Mouse (Mus musculus) neural tube, embryonic 13.5 days (tissue): ENCODE measurements around the gene Fam193b. TPM values are rescaled to one million over a fixed set of nuclear protein-coding genes. Genes with fewer than 3 reads are reported as not detected.

ENCODE experiments used
- ATAC-seq: fragments of 200-750 bp; cut with Nextera tagmentation; 2 replicates; pipeline ENCODE4 v1.8.0; 2017; ENCODE audit warnings: low read depth, mild to moderate bottlenecking, moderate TSS enrichment, moderate library complexity
- H3K27ac ChIP-seq: fragments of 300-500 bp; sonication (generic); replicated peaks from 2 replicates; pipeline ENCODE4 v1.5.1; 2015; ENCODE audit warnings: moderate library complexity, mild to moderate bottlenecking, inconsistent platforms
- H3K27me3 ChIP-seq: fragments of 300-500 bp; sonication (generic); 2 replicates; pipeline ENCODE4 v1.6.1; 2015; ENCODE audit warnings: mild to moderate bottlenecking, inconsistent platforms
- H3K36me3 ChIP-seq: fragments of 300-500 bp; sonication (generic); 2 replicates; pipeline ENCODE4 v1.6.1; 2015; ENCODE audit warnings: mild to moderate bottlenecking, inconsistent platforms
- H3K4me1 ChIP-seq: fragments of 300-500 bp; sonication (generic); replicated peaks from 2 replicates; pipeline ENCODE4 v1.6.1; 2015; ENCODE audit warnings: inconsistent platforms
- H3K4me2 ChIP-seq: fragments of 300-500 bp; sonication (generic); 2 replicates; pipeline ENCODE4 v1.6.1; 2015; ENCODE audit warnings: inconsistent platforms, mild to moderate bottlenecking, moderate library complexity
- H3K4me3 ChIP-seq: fragments of 300-500 bp; sonication (generic); 2 replicates; pipeline ENCODE4 v1.5.1; 2015; ENCODE audit warnings: mild to moderate bottlenecking, inconsistent platforms
- H3K9ac ChIP-seq: fragments of 300-500 bp; sonication (generic); 2 replicates; pipeline ENCODE4 v1.6.1; 2015; ENCODE audit warnings: moderate library complexity, mild to moderate bottlenecking, inconsistent platforms
- H3K9me3 ChIP-seq: fragments of 300-500 bp; sonication (generic); 2 replicates; pipeline ENCODE4 v1.6.1; 2016; ENCODE audit warnings: inconsistent platforms
- WGBS: fragments of 180-500 bp; shearing (Covaris S2); methylation state at CpG from one replicate; pipeline ENCODE4 v1.1.7; 2015; 5-methylcytosine and 5-hydroxymethylcytosine counted together
- polyA plus RNA-seq: library from polyadenylated mRNA; unstranded; fragments of >200 nt; fragmentation: Nextera tagmentation; extraction: Ambion mirVana; gene quantifications from 2 replicates; pipeline ENCODE4 v1.2.1, GENCODE M21; 2015

Fam193b gene
- polyA plus RNA-seq, result 49.9 and 55.4 TPM in 2 replicates

DNA sequence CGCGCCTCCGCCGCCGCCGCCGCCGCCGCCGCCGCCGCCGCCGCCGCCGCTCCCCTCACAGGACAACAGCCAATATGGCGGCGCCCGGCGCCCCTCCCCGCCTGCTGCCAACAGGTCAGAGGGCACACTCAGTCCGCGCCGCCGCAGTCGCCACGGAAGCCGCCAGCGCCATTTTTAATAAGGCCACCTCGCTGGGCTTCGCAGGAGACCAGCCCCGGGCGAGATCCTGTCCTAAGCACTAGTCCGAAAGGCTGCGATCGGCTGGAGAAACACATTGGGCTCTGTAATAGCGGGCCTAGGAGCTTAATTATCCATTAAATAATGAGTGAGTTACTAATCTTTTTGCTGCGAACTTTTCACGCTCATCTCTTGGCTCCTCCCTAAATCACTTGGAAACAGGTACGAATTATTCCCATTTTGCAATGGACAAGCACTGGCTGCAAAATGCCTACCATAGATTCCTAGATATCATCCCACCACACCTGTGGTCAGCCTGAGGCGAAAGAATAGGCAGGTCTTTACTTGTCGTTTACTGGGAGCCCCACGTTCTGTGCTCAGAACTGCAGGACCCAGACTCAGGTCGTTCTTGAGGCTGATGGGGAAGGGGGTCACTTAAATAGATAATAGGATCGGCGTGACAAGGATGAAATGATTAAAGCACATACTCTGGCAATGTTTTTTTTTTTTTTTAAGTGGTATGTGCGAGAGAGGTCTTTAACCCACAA, at the start of gene Fam193b:
TSS of gene Fam193b (minus strand) at position 94 of the 725 bp plus-strand sequence.
- H3K9ac ChIP-seq, result peak within 1 kb of the TSS; percentile 98
- H3K4me3 ChIP-seq, result peak within 1 kb of the TSS; percentile 98
- ATAC-seq, result peak; percentile 92
- 4% methylated on average over 26 of the region's 47 CpGs for WGBS
- H3K36me3 ChIP-seq, result peaks cover 20% of the 10 kb centered on the region
- H3K4me2 ChIP-seq, result peak within 1 kb of the TSS; percentile 98
- peak within 1 kb of the TSS; percentile 95 for H3K27ac ChIP-seq
- no peaks in the 10 kb centered on the region for H3K9me3 ChIP-seq
- peaks cover 42% of the 10 kb centered on the region for H3K4me1 ChIP-seq
- H3K27me3 ChIP-seq, result no peaks in the 10 kb centered on the region

DNA sequence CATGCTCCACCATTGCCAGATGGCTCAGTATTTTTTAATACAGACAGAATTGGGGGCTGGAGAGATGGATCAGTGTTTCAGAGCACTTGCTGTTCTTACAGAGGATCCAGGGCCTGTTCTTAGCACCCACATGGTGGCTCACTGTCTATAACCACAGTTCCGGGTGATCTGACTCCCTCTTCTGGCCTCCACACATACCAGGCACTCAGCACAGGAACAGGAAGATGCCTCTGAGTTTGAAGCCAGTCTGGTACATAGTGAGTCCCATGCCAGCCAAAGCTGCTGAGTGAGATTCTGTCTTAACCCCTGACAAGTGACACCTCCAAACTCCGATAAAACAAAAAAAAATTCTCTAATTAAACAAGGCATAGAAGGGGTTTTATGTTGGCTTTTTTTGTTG, 49.4 kb upstream of the Fam193b start:
- Histone ChIP-seq H3K4me2 (no peak overlapping the region), H3K36me3 (peaks cover 2% of the 10 kb centered on the region; the same call in 1 of the 2 replicates), H3K4me1 (peaks cover 26% of the 10 kb centered on the region), H3K4me3 (no peak overlapping the region), H3K27me3 (no peaks in the 10 kb centered on the region), H3K27ac (no peak overlapping the region), H3K9ac (no peak overlapping the region), H3K9me3 (no peaks in the 10 kb centered on the region)
- ATAC-seq, result no peak
- 82% methylated on average over 2 of the region's 2 CpGs for WGBS

DNA sequence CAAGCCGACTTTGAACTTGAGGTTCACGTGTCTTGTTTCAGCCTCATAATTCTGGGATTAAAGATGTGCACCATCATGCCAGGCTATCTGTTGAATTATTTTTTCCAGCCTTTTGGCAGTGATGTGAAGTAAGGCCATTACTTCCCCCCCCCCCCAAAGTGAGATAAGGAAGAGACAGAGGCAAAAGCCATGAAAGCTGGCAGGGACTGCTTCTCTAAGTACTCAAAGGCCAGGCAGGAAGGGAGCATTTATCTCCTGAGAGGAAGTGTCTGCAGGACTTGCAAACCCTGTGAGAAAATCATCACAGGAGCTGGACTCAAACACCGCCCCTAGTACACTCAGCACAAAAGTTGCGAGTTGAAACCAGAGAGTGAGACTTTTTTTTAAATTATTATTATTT, 48.4 kb upstream of the Fam193b start:
- no peak for ATAC-seq
- H3K9ac ChIP-seq, result no peak overlapping the region
- H3K27me3 ChIP-seq, result no peaks in the 10 kb centered on the region
- H3K36me3 ChIP-seq, result peaks cover 9% of the 10 kb centered on the region
- H3K27ac ChIP-seq, result no peak overlapping the region
- H3K4me2 ChIP-seq, result no peak overlapping the region
- H3K9me3 ChIP-seq, result no peaks in the 10 kb centered on the region
- WGBS, result 95% methylated on average over 4 of the region's 4 CpGs
- H3K4me1 ChIP-seq, result peaks cover 16% of the 10 kb centered on the region
- H3K4me3 ChIP-seq, result no peak overlapping the region

GRCm38 (mm10) chr13:55613471-55613870, 42.6 kb upstream of the Fam193b start:
- 42% methylated on average over 5 of the region's 5 CpGs for WGBS
- Histone ChIP-seq H3K9me3 (no peaks in the 10 kb centered on the region), H3K36me3 (peaks cover 44% of the 10 kb centered on the region), H3K4me2 (no peak overlapping the region), H3K27ac (no peak overlapping the region), H3K27me3 (no peaks in the 10 kb centered on the region), H3K4me1 (no peaks in the 10 kb centered on the region), H3K4me3 (no peak overlapping the region), H3K9ac (no peak overlapping the region)
- no peak for ATAC-seq

DNA sequence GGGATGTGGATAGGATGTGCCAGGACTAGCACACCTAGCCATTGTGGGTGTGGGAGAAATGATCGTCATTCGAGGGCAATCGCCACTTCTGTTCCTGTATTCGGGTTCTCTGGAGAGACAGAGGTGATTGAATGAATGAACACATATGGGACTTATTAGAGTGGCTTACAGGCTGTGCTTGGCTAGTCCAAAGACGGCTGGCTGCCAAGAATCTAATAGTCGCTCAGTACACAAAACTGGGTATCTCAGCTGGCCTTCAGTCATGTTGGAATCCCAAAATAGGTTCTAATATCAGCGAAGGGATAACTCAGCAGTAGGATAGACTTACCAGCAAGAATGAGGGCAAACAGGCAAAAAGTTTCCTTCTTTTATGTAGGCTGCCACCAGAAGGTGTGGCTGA, 41.1 kb upstream of the Fam193b start:
- Histone ChIP-seq H3K4me2 (no peak overlapping the region), H3K27me3 (no peaks in the 10 kb centered on the region), H3K4me1 (no peaks in the 10 kb centered on the region), H3K9me3 (no peaks in the 10 kb centered on the region), H3K27ac (no peak overlapping the region), H3K9ac (no peak overlapping the region), H3K36me3 (peaks cover 58% of the 10 kb centered on the region), H3K4me3 (no peak overlapping the region)
- WGBS, result 88% methylated on average over 7 of the region's 7 CpGs
- no peak for ATAC-seq

DNA sequence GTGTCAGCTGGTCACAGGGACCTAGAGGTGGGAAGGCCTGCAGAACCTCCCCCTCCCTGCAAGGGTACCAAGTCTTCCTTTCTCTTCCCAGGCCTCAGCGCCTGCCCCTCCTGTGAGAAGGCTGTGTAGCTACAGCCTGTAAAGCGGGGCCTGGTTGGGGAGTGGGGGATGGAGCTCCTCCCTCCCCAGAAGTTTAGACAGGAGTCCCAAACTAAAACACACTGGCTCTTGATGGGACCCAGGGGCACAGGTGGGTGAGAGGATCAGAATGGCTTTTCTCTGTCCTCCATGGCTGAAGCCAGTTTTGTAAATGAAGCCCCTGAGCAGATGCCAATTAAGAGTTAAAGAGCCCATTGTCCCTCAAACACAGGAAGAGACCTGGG, 36.7 kb upstream of the Fam193b start:
- Histone ChIP-seq H3K4me1 (no peaks in the 10 kb centered on the region), H3K27ac (no peak overlapping the region), H3K27me3 (no peaks in the 10 kb centered on the region), H3K36me3 (peaks cover 77% of the 10 kb centered on the region), H3K4me2 (no peak overlapping the region), H3K4me3 (no peak overlapping the region), H3K9me3 (no peaks in the 10 kb centered on the region), H3K9ac (no peak overlapping the region)
- ATAC-seq, result no peak
- 70% methylated on average over 2 of the region's 2 CpGs for WGBS

DNA sequence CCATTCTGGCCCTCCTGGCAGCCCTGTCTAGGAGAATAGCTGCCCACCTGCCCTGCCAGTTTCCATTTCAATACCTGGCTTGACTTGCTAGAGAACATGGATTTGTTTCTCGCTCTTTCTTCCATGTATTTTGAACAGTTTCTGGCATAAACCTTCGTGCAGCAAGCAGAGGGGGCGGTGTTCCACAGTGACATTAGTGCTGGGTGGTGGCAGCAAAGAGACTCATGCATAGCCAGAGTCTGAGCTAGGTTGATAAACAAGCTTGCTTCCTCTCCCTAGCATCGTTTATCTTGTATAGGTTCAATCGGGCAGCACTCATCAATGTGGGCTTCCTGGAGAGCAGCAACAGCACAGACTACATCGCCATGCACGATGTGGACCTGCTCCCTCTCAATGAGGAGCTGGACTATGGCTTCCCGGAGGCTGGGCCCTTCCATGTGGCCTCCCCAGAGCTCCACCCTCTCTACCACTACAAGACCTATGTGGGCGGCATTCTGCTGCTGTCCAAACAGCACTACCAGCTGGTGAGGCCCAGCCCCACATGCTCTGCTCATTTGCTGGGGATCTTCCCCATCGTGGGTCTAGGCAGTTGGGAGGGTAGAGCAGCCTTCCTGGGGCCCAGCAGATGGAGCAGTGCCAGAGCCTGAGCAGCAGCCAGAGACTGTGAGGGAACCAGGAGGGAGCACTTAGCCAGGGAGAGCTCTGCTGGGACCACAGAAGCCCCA, 36.1 kb upstream of the Fam193b start:
- Histone ChIP-seq H3K9ac (no peak overlapping the region), H3K36me3 (peaks cover 77% of the 10 kb centered on the region), H3K27me3 (no peaks in the 10 kb centered on the region), H3K27ac (no peak overlapping the region), H3K4me3 (no peak overlapping the region), H3K4me2 (no peak overlapping the region), H3K9me3 (no peaks in the 10 kb centered on the region), H3K4me1 (peaks cover 5% of the 10 kb centered on the region)
- 84% methylated on average over 10 of the region's 10 CpGs for WGBS
- ATAC-seq, result no peak

GRCm38 (mm10) chr13:55604606-55605005, 33.7 kb upstream of the Fam193b start:
- Histone ChIP-seq H3K36me3 (peaks cover 57% of the 10 kb centered on the region), H3K9me3 (no peaks in the 10 kb centered on the region), H3K9ac (no peak overlapping the region), H3K4me3 (no peak overlapping the region), H3K27ac (no peak overlapping the region), H3K4me2 (no peak overlapping the region), H3K4me1 (peaks cover 23% of the 10 kb centered on the region), H3K27me3 (no peaks in the 10 kb centered on the region)
- WGBS, result 95% methylated on average over 3 of the region's 3 CpGs
- no peak for ATAC-seq

GRCm38 (mm10) chr13:55601611-55602010, 30.7 kb upstream of the Fam193b start:
- no peaks in the 10 kb centered on the region for H3K9me3 ChIP-seq
- no peak overlapping the region for H3K9ac ChIP-seq
- H3K27ac ChIP-seq, result no peak overlapping the region
- no peaks in the 10 kb centered on the region for H3K27me3 ChIP-seq
- 16% methylated on average over 3 of the region's 3 CpGs for WGBS
- H3K36me3 ChIP-seq, result peaks cover 49% of the 10 kb centered on the region
- ATAC-seq, result no peak
- peak overlapping the region; percentile 73 for H3K4me2 ChIP-seq
- H3K4me1 ChIP-seq, result peaks cover 28% of the 10 kb centered on the region
- H3K4me3 ChIP-seq, result 0 out of 2 replicates have a peak overlapping the region, but pooled peaks have one; percentile 90

DNA sequence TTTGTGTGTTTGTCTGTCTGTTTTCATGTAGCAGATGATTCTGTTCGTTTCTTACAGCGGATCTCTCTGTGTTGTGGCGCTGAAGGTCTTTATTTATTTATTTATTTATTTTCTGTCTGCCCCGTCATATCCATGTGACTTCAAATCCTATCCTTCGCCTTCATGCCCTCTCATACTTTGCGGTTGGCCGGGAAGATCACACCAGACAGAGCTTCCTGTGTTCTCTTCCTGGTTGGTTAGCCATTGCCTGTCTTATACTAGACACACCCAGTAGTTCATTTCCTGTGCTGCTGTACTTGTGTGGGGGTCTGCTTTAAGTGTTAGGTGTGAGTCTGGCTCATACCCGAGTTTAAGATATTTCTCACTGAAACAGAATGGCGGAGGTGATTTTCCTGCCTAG, 29.7 kb upstream of the Fam193b start:
- Histone ChIP-seq H3K9me3 (no peaks in the 10 kb centered on the region), H3K4me3 (peak overlapping the region; percentile 90), H3K4me1 (peaks cover 28% of the 10 kb centered on the region), H3K27me3 (no peaks in the 10 kb centered on the region), H3K9ac (peak overlapping the region; percentile 89), H3K27ac (peak overlapping the region; percentile 89), H3K36me3 (peaks cover 51% of the 10 kb centered on the region), H3K4me2 (peak overlapping the region; percentile 73)
- WGBS, result 20% methylated on average over 9 of the region's 9 CpGs
- no peak for ATAC-seq

DNA sequence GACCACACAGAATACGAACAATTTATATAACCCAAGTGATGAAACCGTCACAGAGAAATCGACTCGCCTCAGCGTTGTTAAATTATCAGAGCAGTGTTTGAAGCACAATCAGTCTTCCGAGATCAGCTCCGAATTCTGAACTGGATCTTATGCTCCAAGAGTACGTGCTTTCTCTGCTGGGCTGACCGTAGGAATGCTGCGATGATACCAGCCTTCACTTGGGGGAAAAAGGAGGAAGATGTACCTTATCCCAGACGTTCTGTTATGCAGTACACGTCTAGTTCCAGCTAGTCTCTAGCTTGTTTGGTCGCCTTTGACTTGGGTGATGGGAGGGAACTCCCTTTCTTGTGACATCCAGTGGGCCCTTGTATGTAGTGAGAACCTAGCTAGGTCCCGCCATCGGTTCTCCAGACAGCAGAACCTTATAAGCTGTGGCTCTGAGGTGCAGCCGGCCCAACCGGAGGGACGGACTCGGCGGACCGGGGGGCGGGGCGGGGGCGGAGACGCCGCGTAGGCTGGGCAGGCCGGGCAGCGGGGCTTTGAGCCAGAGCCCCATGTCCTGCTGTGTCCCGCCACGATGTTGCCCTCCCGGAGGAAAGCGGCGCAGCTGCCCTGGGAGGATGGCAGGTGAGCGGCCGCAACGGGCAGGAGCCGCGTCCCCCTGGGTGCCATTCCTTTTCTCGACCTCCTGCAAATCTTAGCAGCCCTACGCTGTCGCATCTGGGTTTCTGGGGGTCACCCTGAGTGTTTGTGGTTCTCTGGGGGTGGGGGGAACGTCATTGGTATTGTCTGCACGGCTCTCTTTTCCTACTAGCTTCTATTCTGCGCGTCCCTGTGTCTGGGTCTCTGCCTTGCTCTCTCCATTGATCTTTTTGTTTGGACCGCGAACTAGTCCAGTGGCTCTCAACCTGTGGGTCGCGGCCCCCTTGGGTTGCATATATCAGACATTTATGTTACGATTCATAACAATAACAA, 28.9 kb upstream of the Fam193b start, which contains the start of gene B4galt7:
TSS of gene B4galt7 (plus strand) at position 331 of the 975 bp plus-strand sequence.
- Histone ChIP-seq H3K9me3 (no peaks in the 10 kb centered on the region), H3K4me1 (peaks cover 28% of the 10 kb centered on the region), H3K27me3 (no peaks in the 10 kb centered on the region), H3K9ac (peak within 1 kb of the TSS; percentile 89), H3K4me2 (peak within 1 kb of the TSS; percentile 73), H3K4me3 (peak within 1 kb of the TSS; percentile 90), H3K36me3 (peaks cover 55% of the 10 kb centered on the region), H3K27ac (peak within 1 kb of the TSS; percentile 89)
- WGBS, result 8% methylated on average over 51 of the region's 51 CpGs
- peak; percentile 90 for ATAC-seq
